Mouse (Mus musculus) hematopoietic stem cell, adult 5-6 weeks (primary cell): ENCODE measurements around the gene Nr4a1. TPM values are rescaled to one million over a fixed set of nuclear protein-coding genes. Genes with fewer than 3 reads are reported as not detected.

Source experiments
- ATAC-seq, 2 experiments: fragments of 125-278 bp in 1 of 2; replicated peaks in 1 of 2; 2 replicates each; pipeline ENCODE4 v1.8.0; 2016 to 2017; ENCODE audit warnings: inconsistent platforms in 2 of 2, mild to moderate bottlenecking in 2 of 2, moderate number of reproducible peaks in 2 of 2, low read depth in 1 of 2, moderate TSS enrichment in 1 of 2; ENCODE audit not compliant: low FRiP score in 2 of 2, poor library complexity in 2 of 2, severe bottlenecking in 2 of 2, insufficient read depth in 1 of 2, low TSS enrichment in 1 of 2
- total RNA-seq: library from RNA; stranded (forward); fragments of 172-1452, 232-1000 nt; gene quantifications from 2 replicates; pipeline ENCODE4 v1.2.3, GENCODE M21; 2017

Gene Nr4a1
- total RNA-seq, 1 experiment from 2014 or later, result 344 TPM

DNA sequence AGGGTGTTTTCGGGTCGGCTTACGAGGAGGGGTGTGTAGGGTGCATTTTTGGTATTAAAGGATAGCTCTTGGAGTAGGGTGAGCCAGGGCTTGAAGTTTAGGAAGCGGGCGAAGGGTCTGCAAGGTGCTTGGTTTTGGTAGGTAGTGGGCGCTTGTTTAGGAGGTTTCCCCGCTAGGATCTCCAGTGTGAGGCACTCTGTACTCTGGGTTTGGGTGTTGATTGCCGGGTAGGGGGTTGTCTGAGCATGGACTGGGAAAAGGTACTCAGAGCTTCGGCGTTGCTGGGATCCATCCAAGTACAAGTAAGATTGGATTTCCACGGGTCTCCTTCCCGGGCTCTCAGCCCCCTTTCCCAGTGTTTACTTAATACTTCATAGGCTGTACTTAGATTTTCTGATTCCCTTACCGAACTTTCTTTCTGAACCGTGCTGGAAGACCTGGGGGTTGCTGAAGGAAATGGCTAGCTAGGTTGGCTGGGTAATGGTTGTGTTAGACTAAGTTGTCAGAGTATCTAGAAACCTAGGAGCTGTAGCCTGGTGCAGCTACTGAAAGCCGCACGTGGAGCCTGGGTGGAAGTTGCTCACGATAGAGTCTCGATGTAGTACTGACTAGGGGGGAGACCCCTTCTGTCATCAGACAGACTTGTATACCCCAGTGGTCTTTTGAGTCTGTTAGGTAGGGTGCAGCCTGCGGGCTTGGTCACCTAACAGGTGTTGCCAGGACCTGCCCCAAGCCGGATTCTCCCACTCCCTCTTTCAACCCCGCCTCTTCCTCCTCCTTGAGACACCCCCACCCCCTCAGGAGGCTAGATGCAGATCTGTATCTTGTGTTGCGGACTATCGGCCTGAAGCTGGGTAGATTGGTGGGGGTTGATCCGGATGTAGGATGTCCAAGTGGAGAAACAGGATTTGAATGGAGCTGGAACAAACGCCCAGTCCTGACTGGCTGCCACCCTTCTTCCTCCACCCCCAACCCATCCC is 13.3 kb downstream of the Nr4a1 start:
- ATAC-seq, result no peak

DNA sequence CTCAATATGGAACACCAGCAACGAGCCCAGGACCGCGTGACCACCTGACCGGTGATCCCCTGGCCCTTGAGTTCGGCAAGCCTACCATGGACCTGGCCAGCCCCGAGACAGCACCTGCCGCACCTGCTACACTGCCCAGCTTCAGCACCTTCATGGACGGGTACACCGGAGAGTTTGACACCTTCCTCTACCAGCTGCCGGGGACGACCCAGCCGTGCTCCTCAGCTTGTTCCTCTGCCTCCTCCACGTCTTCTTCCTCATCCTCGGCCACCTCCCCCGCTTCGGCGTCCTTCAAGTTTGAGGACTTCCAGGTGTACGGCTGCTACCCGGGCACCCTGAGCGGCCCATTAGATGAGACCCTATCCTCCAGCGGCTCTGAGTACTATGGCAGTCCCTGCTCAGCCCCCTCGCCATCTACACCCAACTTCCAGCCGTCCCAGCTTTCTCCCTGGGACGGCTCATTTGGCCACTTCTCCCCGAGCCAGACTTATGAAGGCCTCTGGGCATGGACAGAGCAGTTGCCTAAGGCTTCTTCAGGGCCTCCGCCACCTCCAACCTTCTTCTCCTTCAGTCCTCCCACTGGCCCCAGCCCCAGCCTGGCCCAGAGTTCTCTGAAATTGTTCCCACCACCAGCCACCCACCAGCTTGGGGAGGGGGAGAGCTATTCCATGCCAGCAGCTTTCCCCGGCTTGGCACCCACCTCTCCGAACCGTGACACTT is 16.2 kb downstream of the Nr4a1 start:
- no peak for ATAC-seq

DNA sequence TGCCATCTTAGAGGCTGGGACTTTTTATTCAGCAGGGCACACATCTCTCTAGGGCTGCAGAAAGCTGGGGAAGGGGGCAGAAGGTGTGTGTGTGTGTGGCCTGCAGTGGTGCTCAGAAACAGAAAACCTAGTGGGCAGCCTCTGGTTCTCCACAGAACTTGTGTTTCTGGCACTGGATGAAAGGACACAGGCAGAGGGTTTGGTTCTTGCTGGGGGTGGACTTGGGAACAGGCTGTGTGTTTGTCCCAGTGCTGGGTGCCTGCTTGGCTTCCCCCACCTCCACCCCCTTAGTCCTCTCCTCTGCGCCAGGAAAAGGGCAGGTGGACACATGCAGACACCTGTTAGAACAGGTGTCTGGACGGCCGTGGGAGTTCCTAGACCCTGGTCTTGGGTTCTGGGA is 17.0 kb downstream of the Nr4a1 start:
- no peak for ATAC-seq

DNA sequence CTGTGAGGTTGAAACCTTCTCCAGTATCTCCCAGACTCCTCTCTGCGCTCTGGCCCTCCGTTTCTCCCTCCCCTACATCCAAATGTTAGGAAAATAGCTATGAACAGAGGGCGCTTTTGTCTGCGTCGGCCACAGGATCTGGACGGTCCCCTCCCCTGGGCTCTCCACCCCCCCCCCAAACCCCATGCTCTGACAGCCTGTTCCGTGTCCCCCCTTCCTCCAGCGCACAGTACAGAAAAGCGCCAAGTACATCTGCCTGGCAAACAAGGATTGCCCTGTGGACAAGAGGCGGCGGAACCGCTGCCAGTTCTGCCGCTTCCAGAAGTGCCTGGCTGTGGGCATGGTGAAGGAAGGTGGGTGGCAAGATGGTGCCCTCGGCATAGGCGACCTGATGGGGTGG is 17.4 kb downstream of the Nr4a1 start:
- ATAC-seq, result no peak

DNA sequence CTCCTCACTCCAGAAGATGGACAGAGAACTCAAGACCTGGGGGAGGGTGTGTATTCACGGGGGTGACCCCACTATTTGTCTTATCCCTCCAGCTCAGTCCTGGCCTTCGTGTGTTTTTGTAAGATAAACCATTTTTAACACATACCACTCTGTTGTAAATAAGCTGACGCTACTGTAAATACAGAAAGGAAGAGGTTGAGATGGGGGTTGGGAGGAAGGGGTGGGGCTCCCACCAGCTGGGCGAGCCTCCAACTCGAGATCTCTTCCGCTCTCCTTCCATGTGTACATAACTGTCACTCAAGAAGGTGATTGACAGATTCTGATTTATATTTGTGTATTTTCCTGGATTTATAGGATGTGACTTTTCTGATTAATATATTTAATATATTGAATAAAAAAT is 20.3 kb downstream of the Nr4a1 start:
- no peak for ATAC-seq

DNA sequence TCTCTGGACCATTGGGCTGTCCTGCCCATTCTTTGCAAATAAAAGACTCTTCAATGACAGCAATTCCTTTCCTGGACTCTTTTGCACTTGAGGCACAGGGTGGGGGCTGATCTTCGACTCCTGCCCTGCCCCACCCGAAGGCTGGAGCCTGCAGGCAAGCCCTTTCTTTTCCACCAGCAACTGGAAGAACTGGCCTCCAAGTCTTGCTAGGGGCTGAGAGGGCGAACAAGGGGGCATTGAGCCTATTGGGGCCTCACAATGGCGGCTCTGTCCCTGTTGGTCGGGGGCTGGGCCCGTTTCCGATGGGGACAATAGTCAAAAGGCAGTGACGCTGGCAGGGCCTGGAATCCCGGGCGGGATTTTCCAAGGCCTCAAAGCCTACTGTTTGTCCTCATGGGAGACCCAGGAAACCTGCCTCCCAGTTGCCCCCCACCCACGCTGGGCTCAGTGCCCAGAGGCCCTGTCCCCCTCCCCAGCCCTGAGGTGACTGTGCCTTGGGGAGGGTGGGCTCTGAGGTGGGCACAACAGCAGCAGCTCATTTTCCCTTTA is 23.4 kb downstream of the Nr4a1 start:
- no peak for ATAC-seq

DNA sequence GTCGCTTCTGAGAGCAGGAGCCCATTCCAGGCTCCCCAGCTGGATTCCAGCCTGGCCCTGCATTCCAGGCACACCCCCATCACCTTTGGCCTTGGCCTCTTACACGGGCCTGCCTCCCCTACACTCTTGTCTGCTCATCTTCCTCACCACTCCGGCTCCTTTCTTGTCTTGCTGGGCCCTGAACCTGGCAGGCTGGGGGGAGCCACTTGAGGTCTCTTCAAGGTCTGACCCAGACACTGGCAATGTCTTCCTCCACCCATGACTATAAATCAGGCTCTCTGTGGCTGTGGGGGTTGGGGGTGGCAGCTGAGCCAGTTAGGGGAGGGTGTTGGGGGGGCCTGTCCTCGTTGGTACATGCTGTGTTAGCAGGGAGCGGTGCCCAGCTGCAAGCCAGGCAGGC is 24.5 kb downstream of the Nr4a1 start:
- ATAC-seq, result no peak

DNA sequence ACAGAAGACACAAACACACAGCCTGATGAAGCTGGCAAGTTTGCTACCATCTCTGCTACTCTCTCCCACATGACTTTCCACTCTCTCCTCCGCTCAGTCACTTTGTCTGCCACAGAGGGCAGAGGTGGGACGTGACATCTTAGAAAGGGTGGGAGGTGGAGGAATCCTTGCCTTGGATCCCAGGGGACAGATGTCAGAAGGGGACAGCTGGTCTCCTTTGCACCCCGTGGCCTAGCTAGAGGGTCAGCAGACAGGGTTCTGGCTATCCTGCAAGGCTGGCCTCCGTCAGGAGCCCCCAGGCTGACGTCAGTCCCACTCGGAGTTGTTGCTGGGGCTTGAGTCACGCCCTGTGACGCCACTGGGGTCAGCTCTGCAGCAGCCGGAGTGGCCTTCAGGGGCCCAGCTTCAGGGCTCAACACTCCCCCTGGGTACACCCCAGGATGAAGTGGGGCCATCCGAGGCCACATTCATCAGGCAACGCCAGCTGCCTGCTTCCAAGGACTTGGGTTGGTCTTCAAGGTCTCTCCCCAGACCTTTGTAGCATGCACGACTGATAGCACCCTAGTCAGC is 25.4 kb downstream of the Nr4a1 start:
- ATAC-seq, result no peak

DNA sequence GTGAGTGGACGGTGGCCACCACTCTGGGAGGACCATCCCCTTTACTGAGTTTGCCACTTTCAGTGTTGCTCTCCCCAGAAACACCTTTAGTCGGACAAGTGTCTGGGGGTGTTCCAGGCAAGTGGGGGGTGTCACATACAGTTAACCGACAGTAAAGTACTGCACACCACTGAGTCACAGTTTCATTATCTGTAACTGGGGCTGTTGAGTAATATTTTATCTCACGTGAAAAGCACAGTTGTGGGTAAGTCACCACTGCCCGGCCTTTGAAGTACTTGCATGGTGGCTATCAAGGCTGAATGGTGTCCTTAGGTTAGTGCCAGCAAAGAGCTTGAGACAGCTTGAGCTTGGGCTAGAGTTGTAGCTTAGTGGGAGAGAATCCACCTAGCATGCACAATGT is 28.4 kb downstream of the Nr4a1 start:
- ATAC-seq, result no peak

DNA sequence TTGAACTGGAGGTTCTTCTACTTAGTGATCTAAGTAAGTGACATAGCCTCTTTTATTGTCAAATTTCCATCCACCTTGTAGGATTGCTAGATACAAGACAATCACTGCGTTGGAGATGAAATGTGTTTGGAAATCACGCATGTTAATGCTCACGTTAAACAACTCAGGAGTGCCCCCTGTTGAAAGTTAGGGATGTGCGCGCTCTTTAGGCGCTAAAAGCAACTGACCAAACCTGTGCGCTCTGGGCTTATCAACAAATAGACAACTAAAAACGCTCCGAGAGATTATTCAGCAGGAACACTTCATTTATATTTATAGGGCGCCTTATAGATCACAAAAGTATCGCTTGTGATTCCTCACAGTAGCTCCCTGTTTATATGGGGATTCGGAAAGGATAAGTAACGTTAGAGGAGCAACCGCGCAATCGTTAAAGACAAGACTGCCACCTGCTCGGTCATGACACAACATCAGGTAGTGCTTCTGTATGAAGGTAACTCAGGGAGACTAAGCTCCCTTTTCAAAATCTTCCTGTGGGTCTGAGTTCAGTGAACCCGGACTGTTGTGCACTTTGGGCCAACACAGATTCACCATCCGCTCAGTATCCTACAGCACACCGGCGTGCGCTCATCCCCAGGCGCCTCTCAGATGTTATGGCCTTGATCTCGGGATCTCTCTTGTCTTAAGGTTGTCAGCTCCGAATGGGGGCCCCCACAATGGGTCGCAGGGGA is 29.3 kb downstream of the Nr4a1 start:
- ATAC-seq, result peak; percentile 41 to 43; a peak in 1 of 4 replicates

DNA sequence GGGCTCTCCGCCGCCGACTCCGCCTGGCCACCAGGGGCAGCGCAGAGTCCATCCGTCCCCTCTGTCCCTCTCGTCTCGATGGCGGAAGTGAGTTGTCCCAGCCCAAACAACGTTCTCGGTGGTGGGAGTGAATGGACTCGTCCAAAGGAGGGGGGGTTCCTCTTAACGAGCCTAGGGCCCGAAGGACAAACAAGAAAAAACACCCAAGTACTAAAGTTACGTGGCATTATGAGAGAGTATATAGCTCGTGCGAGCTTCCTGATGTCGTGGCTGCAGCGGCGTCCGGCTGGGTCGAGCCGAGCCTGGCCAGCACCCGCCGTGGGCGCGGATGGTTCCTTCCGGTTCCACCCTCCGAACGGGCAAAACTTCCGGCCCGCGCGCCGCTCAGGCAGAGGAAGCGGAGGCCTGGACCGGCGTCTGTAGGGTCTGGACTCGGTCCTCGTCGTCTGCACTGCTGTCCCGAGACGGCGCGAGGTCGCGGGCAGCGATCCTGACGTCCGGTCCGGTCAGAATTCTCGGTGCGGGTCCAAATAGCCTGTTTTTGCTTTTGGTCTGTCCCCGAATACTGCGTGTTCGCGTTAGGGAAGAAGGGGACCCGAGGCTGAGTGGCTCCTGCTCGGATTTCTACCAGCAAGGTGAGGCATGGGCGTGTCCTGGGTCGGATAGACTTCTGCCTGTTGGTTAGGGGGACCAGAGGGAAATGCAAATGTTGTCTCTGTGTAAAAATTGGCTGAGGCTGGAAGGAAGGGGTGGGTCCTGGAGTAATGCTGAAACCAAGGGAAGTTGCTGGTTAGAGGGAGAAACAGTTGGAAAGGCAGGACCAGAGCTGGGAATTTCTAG is 30.1 kb downstream of the Nr4a1 start, which contains the start of gene Atg101:
Atg101 (plus strand) TSS at position 362 of the 840 bp plus-strand sequence.
- peak; percentile 91 to 94 for ATAC-seq

DNA sequence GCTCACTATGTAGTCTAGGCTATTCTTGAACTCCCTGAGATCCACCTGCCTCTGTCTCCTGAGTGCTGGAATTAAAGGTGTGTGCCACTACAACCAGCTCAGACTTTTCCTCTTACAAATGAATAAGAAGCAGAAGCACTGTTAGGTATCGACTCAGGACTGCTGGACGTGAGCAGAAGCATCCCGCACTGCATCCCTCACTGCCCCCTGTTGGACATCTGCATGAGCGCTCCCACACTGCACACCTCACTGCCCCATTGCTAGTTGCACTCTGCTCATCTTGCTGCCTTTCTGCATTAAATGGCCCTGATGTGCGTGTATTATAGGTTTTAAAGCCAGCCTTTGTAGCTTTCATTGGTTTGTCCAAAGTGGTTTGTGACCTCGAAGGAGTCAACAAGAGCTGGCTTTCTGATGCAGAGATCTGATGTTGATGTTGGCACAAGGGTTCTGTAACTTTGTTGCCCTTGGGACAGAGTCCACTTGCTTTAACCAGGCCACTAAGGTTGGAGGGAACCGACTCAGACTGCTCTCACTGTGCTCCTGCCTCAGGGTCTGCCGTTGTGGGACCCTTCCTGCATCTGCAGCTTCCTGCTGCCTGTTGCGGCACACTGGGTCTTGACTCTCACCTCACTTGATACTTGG is 32.2 kb downstream of the Nr4a1 start:
- ATAC-seq, result peak in 1 of 2 experiments; percentile 44; a peak in 1 of 4 replicates

DNA sequence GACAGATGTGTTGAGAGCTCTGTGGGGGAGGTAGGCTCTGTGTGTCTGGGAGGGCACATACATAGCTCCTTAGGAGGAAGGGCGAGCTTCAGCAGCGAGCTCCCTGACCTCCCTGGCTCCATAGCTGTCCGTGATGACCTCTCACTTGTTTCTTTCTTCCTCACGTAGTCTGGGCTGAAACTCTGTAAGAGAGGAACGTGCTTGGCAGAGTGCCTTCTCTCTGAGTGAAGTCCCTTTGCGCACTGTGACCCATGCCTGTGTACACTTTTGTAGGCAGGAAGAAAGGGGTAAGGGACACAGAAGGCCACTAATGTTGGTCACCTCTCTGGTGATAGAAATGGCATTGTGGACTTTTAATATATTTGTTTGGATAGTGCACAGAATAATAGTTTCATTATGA is 33.3 kb downstream of the Nr4a1 start:
- ATAC-seq, result no peak

DNA sequence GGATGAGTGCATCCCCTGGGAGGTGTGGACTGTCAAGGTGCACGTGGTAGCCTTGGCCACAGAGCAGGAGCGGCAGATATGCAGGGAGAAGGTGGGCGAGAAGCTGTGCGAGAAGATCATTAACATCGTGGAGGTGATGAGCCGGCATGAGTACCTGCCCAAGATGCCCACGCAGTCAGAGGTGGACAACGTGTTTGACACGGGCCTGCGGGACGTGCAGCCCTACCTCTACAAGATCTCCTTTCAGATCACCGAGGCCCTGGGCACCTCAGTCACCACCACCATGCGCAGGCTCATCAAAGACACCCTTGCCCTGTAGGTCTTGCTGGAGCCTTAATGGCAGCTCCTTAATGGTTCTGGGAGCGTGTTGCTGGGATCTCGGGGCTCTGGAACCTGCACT is 36.3 kb downstream of the Nr4a1 start:
- ATAC-seq, result no peak

DNA sequence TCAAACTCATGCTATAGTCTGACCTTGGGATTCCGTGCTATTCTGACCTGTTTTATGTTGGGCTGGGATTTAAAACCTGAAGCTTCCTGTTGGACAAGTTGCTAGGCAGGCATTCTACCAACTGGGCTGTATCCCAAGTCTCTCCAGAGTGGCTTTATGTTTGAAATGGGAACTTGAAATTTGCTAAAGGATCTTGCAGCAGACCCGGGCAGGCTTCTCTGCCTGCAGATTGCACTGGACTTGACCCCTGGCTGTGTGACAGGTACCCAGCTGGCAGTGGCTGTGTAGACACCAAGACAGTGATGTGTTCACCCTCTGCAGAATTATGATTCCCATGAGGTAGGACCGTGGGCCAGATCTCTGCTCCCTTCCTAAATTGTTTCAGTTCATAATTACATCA is 37.9 kb downstream of the Nr4a1 start:
- no peak for ATAC-seq

DNA sequence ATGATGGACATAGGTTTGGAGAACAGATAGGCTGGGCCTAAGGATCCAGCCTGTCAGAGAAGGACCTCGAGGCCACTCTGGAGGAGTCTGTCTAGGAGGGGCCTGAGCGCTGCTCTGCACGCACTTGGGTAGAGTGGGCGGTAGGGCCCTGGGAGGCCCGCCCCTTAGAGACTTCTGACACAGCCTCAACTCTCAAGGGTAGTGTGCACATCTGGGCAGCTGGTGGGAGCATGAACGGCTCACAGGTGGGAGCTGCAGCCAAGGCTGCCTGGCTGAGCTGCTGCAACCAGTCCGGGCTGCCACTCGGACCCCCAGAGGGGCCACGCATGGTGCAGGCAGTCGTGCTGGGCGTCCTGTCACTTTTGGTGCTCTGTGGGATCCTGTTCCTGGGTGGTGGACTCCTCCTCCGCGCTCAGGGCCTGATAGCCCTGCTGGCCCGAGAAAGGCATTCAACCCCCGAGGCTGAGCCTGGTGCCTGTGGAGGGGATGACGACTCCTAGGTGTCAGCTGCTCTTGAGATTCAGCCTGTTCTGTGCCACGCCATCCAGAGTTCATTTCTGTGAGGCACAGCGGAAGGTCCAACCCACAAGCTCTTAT is 39.1 kb downstream of the Nr4a1 start, which contains the start of gene 6030408B16Rik:
6030408B16Rik (plus strand) TSS at position 188 of the 597 bp plus-strand sequence.
- no peak for ATAC-seq
